26 mouse cellular contexts compared by ENCODE assay signal in genomic region chr7:108121416-108121815, GRCm38 (mm10). TPM values are rescaled to one million over a fixed set of nuclear protein-coding genes. Genes with fewer than 3 reads are reported as not detected.
"Had no signal": no experiment of that assay in that cellular context is flagged by ENCODE, and none has a peak within 500 bp of the region (broad histone marks: within the 10 kb centered on the region; RNA-seq: fewer than 3 reads in every experiment).

No protein-coding gene starts in this region.

- DNase-seq: liver, postnatal 0 days; lung, adult 2 months; lung, postnatal 14 days; lung, postnatal 36 days; right cerebral cortex, postnatal 14 days; thymus, adult 2 months; thymus, postnatal 25 days; thymus, postnatal 4 days had no signal

- H3K4me3 ChIP-seq: lung, embryonic 15.5 days; megakaryocyte, embryonic 14.5 days; midbrain, embryonic 13.5 days; midbrain, embryonic 15.5 days; neural tube, embryonic 12.5 days; stomach, embryonic 15.5 days had no signal

- H3K9me3 ChIP-seq: lung, embryonic 15.5 days; megakaryocyte, embryonic 14.5 days; midbrain, embryonic 13.5 days; midbrain, embryonic 15.5 days; neural tube, embryonic 12.5 days; stomach, embryonic 15.5 days had no signal

- H3K9ac ChIP-seq: liver, postnatal 0 days; lung, embryonic 15.5 days; midbrain, embryonic 13.5 days; midbrain, embryonic 15.5 days; neural tube, embryonic 12.5 days; stomach, embryonic 15.5 days had no signal

- H3K27me3 ChIP-seq: lung, embryonic 15.5 days; megakaryocyte, embryonic 14.5 days; midbrain, embryonic 13.5 days; midbrain, embryonic 15.5 days; neural tube, embryonic 12.5 days; stomach, embryonic 15.5 days had no signal

- H3K4me1 ChIP-seq: lung, embryonic 15.5 days; megakaryocyte, embryonic 14.5 days; midbrain, embryonic 13.5 days; midbrain, embryonic 15.5 days; neural tube, embryonic 12.5 days; stomach, embryonic 15.5 days had no signal

- H3K36me3 ChIP-seq: lung, embryonic 15.5 days; midbrain, embryonic 13.5 days; midbrain, embryonic 15.5 days; neural tube, embryonic 12.5 days; stomach, embryonic 15.5 days had no signal

- H3K27ac ChIP-seq: lung, embryonic 15.5 days; macrophage; midbrain, embryonic 13.5 days; midbrain, embryonic 15.5 days; neural tube, embryonic 12.5 days; stomach, embryonic 15.5 days; stomach, postnatal 0 days had no signal

RNA-seq across cellular contexts. Expression of gene Olfr484, which starts 5.8 kb away (rescaled TPM):
- total RNA-seq: megakaryocyte progenitor cell, adult 5-6 weeks; midbrain, postnatal 0 days; monocyte, adult 5-6 weeks; neutrophil, adult 5-6 weeks had no signal
- polyA plus RNA-seq: liver, postnatal 0 days; lung, adult 2 months; lung, embryonic 15.5 days; lung, postnatal 0 days; macrophage; midbrain, embryonic 11.5 days; midbrain, embryonic 13.5 days; midbrain, embryonic 15.5 days; midbrain, postnatal 0 days; neural tube, embryonic 12.5 days; neural tube, embryonic 14.5 days; spleen, adult 2 months; stomach, embryonic 15.5 days; stomach, postnatal 0 days; testis, adult 2 months; thymus, adult 2 months; urinary bladder, adult 2 months had no signal

RNA-seq across cellular contexts. Expression of gene Olfr483, which starts 20.8 kb away (rescaled TPM):
- total RNA-seq: megakaryocyte progenitor cell, adult 5-6 weeks; midbrain, postnatal 0 days; monocyte, adult 5-6 weeks; neutrophil, adult 5-6 weeks had no signal
- polyA plus RNA-seq: liver, postnatal 0 days; lung, adult 2 months; lung, embryonic 15.5 days; lung, postnatal 0 days; macrophage; midbrain, embryonic 11.5 days; midbrain, embryonic 13.5 days; midbrain, embryonic 15.5 days; midbrain, postnatal 0 days; neural tube, embryonic 12.5 days; neural tube, embryonic 14.5 days; spleen, adult 2 months; stomach, embryonic 15.5 days; stomach, postnatal 0 days; testis, adult 2 months; thymus, adult 2 months; urinary bladder, adult 2 months had no signal

RNA-seq across cellular contexts. Expression of gene Olfr482, which starts 24.0 kb away (rescaled TPM):
- total RNA-seq: midbrain, postnatal 0 days; monocyte, adult 5-6 weeks; neutrophil, adult 5-6 weeks had no signal
- polyA plus RNA-seq: liver, postnatal 0 days; lung, adult 2 months; lung, embryonic 15.5 days; midbrain, embryonic 11.5 days; neural tube, embryonic 12.5 days; neural tube, embryonic 14.5 days; spleen, adult 2 months; testis, adult 2 months; thymus, adult 2 months had no signal

RNA-seq across cellular contexts. Expression of gene Olfr485, which starts 38.3 kb away (rescaled TPM):
- total RNA-seq: megakaryocyte progenitor cell, adult 5-6 weeks; midbrain, postnatal 0 days; monocyte, adult 5-6 weeks; neutrophil, adult 5-6 weeks had no signal
- polyA plus RNA-seq: liver, postnatal 0 days; lung, adult 2 months; lung, embryonic 15.5 days; lung, postnatal 0 days; macrophage; midbrain, embryonic 11.5 days; midbrain, embryonic 13.5 days; midbrain, embryonic 15.5 days; midbrain, postnatal 0 days; neural tube, embryonic 12.5 days; neural tube, embryonic 14.5 days; spleen, adult 2 months; stomach, embryonic 15.5 days; stomach, postnatal 0 days; testis, adult 2 months; thymus, adult 2 months; urinary bladder, adult 2 months had no signal

RNA-seq across cellular contexts. Expression of gene Olfr481, which starts 41.8 kb away (rescaled TPM):
- total RNA-seq: megakaryocyte progenitor cell, adult 5-6 weeks; midbrain, postnatal 0 days; monocyte, adult 5-6 weeks; neutrophil, adult 5-6 weeks had no signal
- polyA plus RNA-seq: liver, postnatal 0 days; lung, adult 2 months; lung, embryonic 15.5 days; lung, postnatal 0 days; macrophage; midbrain, embryonic 11.5 days; midbrain, embryonic 13.5 days; midbrain, embryonic 15.5 days; midbrain, postnatal 0 days; neural tube, embryonic 12.5 days; neural tube, embryonic 14.5 days; spleen, adult 2 months; stomach, embryonic 15.5 days; stomach, postnatal 0 days; testis, adult 2 months; thymus, adult 2 months; urinary bladder, adult 2 months had no signal
